Mouse (Mus musculus): ENCODE measurements around the gene Zfp358.
A peak's percentile ranks its signal among the peaks of the same experiment; 100 is the strongest.

Zfp358 gene

DNA sequence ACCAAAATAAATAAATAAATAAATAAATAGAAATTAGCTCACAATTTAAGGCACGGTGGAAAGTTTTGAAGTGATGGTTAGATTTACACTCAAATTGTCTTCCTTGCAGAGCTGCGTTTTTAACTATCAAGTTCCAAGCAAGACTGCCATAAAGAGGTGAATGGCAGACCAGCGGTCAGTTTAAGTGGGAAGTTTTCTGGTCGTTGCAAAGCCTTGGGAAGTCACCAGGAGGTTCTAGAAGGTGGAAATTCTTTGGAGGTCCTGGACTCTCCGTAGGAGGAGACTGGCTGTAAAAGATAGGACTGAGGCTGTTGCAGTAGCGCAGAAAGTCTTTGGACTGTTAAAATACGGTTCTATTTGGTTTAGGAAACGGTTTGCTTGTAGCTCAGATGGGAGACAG, 6.8 kb downstream of the Zfp358 start:
- DNase-seq (ENCODE audit: low spot score): no peak

DNA sequence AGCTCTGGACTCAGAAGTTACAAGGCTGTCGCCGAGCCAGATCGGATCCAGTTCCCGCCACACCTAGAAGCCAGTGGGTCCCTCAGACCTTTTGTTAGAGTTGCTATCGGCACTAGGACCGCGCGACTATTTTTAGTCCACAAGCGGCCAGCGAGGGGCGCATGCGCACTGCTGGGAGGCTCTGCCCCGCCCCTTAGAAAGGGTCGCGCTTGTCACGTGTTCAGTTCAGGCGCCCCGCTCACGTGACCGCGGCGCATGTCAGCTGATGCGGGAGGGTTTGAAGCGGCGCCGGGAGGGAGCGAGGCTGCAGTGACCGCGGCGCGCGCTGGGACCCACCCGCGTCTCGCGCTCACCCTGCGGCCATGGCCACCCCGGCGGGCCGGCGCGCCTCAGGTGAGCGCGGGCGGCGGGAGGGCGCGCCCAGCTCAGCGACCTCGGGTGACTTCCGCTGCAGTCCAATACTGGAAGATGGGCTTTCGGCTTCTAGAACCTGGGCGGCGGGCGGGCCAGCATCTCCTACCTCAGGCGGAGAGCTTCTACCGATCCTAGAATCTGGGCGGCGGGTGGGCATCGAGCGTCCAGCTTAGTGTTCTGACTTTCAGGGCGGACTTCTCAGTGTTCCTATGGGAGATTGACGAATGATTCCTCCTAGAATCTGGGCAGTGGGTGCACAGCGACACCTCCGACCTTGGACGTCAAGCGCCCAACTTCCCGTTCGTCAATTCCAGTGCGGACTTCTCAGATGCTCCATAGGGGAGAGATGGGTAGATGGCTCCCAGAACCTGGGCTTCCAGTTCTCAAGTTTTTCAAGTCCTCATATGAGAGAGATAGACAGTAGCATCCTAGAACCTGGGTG, 7.5 kb downstream of the Zfp358 start, which contains the start of gene Mcoln1:
Gene Mcoln1 (plus strand): TSS at position 223 of the 856 bp plus-strand sequence.
- DNase-seq (ENCODE audit: low spot score): peak; percentile 97

DNA sequence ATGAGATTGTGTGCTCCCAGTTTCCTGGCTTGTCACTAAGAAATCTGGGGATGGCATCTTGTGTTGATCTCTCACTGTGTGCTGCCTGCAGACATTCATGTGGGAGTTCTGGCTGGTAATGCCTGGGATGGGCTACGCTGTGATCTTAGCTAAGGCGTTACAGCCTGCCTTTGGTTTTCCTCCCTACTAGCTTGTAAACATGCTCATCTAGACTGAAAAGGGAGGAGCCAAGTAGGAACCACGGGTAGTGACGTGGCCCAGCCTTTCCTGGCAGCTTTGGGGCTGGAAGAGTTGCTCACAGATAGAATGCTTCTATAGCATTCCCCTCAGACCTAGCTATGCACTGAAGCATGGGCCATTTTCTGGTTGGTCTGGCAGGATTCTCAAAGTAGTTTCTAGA, 9.3 kb downstream of the Zfp358 start:
- no peak for DNase-seq (ENCODE audit: low spot score)

DNA sequence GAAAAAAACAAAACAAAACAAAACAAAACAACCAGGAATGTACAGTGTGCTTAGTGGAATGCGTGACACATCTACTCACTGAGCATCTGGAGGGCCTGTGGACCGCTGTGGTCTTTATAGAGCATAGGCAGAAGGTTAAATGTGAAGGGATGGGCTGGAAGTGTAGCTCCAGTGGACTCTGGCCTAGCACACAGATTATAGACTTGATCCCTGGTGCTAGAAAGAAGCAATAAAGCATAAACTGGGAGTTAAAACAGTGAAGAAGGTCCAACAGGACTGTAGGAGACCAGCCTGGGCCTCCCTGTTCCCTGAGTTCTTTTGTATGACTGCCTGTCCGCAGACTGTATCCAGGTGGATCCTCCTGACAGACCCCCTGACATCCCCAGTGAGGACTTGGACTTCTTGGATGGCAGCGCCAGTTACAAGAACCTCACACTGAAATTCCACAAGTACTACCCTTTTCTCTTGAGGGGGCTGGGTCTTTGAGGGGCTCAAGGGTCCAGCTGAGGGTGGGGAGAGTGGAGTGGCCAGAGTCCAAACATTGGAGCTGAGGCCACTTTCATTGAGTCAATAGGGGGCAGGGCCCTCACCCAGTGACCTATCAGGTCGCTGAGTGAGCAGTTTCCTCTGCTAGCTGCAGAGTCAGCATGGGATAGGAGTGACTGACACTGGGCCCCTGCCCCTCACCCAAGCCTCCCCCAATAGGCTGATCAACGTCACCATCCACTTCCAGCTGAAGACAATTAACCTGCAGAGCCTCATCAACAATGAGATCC, 15.2 kb downstream of the Zfp358 start:
- DNase-seq (ENCODE audit: low spot score): no peak

DNA sequence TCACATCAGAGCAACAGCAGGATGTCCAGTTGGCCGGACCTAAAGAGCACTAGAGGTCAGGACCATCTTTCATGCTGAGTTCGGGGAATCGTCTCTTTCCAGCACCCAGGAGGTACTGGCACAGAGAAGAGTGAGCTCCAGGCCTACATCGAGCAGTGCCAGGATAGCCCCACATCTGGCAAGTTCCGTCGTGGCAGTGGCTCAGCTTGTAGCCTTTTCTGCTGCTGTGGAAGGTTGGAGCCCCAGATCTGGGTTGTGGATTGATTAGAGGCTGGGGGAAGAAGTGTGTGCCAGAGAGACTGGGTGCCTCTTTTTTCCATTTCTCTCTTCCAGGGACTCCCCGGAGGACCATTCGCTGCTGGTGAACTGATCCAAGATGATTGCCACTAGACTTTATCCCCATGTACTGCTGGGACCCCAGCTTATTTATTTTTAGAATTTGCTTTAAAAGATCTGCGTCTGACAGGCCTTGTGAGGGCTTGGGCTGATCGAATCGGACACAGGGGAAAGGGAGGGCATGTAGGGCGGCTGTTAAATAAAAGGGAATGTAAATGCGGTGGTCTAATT, 21.8 kb downstream of the Zfp358 start:
- DNase-seq (ENCODE audit: low spot score): no peak

DNA sequence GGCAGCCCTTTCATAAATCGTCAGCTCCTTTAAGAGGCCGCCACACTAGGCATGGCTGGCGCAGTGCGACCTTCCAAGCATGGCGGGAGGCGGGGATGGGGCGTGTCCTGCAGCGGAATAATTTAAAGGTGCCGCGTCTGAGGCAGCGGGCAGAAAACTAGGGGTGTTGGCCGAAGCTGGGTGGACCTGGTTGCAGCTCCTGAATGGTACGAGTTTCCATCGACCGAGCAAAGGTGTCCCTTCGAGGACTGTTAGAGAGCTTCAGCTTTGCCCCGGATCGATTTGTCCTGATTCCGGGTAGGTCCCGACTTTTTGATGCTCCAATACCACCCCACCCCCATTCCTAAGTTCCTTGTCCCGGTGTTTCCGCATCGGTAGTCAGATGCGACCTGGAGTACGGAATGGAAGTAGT, 22.3 kb downstream of the Zfp358 start, which contains the start of gene Pnpla6:
Gene Pnpla6 (plus strand): TSS at position 125 of the 412 bp plus-strand sequence.
- DNase-seq (ENCODE audit: low spot score): peak; percentile 74

DNA sequence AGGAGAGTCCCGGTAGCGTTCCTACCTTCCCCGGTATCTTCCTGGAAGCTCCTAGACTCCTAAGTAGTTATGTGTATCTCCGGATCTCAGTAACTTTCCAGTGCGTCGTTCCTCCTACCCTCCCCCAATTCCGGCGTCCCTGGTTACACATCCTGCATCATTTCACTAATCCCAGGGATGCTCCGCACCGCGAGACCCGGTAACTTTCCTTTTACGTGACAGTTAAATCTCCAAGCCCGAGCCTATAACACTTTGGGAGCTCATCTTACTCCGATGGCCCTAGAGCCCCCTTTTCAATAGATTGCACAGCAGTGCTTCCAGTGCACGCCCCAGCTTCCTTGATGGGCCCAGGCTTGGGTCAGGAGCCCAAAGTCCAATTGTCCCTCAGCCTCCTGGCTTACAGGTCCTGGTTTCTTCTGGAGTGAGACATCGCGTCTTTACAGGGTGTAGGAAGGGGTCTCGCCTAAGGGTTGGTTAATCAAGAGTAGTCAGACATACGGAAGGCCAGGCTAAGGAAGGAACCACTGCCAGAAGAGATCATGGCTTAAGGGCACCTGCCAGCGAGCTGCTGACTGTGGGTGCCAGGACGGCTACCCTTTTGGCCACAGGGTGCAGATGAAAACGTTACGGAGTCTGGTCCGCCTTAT, 23.0 kb downstream of the Zfp358 start:
- DNase-seq (ENCODE audit: low spot score): peak; percentile 54

DNA sequence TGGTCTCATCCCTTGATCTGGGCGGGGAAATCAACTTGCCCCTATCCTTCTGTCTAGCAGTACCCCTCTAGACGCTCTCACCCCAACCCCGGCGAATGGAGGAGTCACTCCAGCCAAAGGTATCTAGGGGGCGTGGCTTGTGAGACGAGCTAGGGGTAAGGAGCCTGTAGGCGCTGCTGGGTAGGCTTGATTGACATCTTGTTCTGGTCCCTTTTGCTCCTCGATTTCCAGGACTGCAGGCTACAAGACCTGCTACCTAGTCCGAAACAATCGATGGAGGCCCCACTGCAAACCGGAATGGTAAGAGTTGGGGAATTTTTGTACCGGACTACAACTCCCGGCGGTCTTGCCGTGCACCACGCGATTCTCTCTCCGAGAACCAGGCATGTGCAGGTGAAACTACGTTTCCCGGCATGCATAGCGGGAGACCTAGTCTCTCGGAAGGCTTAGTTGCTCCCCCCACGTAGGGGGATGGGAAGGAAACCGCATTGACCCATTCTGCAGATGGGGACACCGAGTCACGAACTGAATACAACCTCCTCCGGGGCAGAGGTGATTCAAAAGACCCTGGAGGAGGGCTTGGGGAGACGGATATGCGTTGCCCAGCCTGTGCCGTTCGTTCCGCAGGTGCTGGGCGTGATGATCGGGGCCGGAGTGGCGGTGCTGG, 23.6 kb downstream of the Zfp358 start:
- peak; percentile 94 for DNase-seq (ENCODE audit: low spot score)

DNA sequence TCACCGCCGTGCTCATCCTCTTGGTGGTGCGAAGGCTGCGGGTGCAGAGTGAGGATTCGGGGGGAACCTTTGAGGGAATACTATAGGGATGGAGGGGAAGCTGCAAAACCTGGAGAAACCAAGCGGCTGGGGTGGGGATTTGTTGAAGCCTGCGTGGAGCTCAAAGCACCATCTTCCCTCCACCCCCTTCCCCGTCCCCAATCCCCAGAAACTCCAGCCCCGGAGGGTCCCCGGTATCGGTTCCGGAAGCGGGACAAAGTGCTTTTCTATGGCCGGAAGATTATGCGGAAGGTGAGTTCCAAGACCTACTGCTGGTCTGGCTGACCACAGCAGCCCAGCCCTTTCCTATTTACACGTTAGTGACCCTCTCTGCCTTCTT, 24.2 kb downstream of the Zfp358 start:
- no peak for DNase-seq (ENCODE audit: low spot score)

DNA sequence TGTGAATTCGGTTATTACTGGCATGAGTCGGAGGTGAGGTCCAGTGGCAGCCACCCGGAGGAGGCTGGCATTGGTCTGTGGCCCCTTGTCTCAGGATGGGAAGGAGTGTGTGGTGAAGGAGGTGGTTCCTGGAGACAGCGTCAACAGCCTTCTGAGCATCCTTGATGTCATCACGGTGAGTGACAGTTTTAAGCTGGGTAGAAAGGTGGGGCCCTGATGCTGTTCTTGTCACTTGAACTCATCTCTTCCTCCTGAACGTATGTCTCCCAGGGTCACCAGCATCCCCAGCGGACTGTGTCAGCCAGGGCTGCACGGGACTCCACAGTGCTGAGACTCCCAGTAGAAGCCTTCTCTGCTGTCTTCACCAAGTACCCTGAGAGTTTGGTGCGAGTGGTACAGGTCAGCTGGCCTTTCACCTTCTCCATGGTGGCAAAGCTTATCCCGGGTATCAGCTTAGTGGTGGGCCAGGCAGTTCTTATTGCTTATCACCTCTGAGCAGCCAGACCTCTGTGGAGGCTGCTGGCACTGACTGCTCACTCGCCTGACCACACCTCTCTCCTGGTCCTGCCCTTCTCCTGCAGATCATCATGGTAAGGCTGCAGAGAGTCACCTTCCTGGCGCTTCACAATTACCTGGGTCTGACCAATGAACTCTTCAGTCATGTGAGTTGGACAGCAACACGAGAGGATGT, 29.2 kb downstream of the Zfp358 start:
- DNase-seq (ENCODE audit: low spot score): no peak

DNA sequence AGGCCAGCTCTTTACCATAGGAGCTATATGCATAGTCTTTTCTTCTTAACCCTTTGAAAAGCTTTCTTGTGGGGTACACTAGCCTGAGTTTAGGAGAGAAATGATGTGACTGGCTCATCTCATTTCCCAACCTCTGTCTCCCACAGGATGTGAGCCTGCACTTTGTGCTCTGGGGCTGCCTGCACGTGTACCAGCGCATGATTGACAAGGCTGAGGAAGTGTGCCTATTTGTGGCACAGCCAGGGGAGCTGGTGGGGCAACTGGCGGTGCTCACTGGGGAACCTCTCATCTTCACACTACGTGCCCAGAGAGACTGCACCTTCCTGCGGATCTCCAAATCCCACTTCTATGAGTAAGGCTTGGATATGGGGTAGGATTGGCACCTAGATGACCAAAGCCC, 37.9 kb downstream of the Zfp358 start:
- no peak for DNase-seq (ENCODE audit: low spot score)

DNA sequence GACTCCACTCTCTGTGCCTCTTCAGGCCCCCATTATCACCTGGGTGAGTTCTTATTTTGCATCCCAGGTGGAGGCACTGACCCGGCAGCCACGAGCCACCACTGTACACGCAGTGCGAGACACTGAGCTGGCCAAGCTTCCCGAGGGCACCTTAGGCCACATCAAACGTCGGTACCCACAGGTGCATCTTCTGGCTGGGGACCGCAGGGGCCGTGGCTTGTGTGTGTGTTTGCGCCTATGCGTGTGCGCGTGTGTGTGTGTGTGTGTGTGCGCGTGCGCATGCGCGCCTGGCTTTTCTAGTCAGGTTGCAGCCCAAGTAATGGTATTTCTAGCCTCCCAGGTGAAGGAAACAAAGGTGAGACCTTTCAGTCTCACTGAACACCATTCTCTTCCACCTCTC, 39.0 kb downstream of the Zfp358 start:
- no peak for DNase-seq (ENCODE audit: low spot score)

DNA sequence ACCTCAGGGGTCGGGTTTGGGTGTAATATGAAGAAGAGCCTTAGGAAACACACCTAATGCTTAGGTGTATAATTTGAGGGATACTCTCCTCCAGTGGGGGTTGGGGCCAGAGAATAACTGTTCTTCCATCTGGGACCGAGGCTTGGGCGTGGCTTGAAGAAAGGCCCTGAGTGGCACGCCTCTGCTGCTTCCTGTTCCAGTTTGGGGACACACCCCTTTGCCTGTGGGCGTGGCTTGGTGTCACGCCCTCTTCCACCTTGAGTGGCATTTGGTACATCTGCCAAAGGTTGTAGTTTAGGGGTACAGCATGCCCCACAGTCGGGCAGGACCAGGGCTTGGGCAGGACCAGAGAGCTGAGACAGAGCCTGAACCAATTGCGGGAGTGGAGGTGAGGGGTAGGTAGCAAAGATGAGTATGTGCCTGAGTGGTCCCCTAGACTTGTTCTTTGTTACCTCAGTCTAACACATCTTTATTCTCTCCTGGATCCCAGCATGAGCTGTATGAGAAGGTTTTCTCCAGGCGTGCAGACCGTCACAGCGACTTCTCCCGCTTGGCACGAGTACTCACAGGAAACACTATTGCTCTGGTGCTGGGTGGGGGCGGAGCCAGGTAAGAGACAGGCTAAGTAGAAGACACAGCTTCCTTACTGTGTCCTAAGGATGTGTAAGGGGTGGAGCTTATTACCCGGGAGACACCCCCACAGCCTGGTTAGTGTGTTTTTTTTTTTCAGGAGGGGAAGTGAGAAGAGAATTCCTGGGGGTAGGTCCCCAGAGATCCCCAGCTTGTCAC, 43.3 kb downstream of the Zfp358 start:
- DNase-seq (ENCODE audit: low spot score): no peak

DNA sequence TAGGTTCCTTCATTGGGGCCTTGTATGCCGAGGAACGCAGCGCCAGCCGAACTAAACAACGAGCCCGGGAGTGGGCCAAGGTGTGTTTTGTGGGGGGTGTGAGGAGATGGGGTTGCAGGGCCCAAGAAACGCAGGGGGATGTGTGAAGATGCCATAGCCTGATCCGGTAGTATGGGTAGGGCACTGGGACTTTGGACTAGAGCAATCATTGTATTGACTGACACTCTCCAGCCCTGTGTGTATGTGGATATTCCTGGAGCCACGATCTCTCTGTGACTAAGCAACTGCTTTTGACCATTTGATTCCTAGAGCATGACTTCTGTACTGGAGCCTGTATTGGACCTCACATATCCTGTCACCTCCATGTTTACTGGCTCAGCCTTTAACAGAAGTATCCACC, 44.0 kb downstream of the Zfp358 start:
- no peak for DNase-seq (ENCODE audit: low spot score)

DNA sequence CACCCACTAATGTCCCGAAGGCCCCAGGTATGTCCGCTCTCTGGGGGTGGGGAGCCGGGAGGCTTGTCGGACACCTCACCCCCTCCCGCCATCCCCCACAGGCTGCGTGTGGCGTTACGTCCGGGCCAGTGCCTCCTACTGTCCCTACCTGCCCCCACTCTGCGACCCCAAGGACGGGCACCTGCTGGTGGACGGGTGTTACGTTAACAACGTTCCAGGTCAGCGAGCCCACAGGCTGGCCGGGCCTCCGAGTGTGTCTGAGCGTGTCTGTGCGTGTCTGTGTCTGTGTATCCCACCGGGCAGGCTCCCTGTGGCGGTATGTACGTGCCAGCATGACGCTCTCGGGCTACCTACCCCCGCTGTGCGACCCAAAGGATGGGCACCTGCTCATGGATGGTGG, 44.7 kb downstream of the Zfp358 start:
- no peak for DNase-seq (ENCODE audit: low spot score)

DNA sequence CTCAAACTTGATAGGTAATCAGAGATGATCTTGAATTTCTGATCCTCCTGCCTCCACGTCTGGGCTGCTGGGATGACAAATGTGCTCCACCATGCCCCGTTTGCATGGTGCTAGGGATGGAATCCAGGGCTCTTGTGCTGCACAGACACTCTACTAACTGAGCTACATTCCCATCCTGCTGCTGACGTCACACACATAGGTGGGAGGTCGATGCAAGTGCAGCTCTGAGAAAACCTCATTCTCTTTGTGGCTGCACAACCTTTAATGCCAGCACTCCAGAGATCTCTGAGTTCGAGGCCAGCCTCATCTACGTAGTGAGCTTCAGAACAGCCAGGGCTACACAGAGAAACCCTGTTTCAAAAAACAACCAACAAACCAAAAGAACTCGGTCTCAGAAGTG, 46.2 kb downstream of the Zfp358 start:
- no peak for DNase-seq (ENCODE audit: low spot score)

DNA sequence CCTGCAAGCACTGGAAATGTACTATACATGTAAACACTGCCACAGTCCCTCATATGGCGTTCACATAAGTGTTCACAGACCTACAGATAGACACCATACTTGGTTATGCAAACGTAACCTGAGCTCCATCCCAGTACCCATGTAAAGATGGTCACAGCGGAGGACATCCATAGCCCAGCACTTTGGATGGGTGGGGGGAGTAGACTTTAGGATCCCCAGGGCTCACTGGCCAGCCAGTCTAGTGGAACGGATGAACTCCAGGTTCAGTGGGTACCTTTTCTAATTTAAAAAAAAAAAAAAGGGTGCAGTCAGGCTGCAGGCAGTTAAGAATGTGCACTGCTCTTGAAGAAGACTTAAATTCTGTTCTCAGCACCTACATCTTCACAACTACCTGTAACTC, 47.1 kb downstream of the Zfp358 start:
- no peak for DNase-seq (ENCODE audit: low spot score)

DNA sequence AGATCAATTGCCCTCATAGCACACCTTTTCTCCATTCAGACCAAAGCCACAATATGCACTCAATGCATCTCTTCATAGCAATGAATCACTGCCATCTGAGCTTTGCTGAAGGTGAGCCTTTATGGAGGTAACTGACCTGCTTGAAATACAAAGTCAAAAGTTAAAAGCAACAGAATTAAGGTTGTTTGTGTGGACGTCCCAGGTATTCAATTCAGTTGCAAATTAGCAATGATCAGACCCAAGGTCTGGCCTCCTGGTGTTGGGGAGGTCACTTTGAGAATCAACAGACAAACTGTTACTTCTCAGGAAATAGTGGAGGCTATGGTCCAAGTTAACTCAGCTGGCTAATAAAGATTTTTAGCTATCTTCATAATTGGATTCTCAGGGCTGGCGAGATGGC, 53.6 kb downstream of the Zfp358 start:
- no peak for DNase-seq (ENCODE audit: low spot score)

Data from layer of hippocampus, adult 9-10 months (tissue).